Mouse (Mus musculus): Measurements from ENCODE around the gene Atrnl1.

Atrnl1 gene

DNA sequence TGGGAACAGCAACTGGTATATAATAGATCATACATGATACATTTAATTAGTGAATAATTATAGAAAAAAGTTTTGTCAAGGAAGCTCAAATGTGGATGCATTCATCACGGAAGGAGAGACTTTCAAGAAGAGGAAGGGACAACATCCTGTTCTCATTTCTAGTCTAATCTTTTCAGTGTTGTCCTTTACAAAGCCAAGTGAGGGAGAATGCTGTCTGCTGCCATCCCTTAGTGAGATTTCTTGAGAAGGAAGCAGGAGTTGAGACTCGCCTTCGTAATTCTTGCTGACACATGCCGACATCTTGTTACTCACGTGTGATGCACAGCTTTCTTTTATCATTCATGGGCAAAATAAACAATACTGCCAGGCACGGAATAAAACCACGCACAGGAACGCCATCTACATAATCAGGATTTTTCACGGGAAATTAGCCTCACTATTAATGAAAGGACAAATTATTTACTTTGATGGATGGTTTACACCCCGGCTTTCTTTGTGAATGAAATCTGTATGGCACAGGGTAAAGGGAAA is 316.2 kb downstream of the Atrnl1 start:
- DNase-seq (ENCODE audit: low spot score) = no peak

DNA sequence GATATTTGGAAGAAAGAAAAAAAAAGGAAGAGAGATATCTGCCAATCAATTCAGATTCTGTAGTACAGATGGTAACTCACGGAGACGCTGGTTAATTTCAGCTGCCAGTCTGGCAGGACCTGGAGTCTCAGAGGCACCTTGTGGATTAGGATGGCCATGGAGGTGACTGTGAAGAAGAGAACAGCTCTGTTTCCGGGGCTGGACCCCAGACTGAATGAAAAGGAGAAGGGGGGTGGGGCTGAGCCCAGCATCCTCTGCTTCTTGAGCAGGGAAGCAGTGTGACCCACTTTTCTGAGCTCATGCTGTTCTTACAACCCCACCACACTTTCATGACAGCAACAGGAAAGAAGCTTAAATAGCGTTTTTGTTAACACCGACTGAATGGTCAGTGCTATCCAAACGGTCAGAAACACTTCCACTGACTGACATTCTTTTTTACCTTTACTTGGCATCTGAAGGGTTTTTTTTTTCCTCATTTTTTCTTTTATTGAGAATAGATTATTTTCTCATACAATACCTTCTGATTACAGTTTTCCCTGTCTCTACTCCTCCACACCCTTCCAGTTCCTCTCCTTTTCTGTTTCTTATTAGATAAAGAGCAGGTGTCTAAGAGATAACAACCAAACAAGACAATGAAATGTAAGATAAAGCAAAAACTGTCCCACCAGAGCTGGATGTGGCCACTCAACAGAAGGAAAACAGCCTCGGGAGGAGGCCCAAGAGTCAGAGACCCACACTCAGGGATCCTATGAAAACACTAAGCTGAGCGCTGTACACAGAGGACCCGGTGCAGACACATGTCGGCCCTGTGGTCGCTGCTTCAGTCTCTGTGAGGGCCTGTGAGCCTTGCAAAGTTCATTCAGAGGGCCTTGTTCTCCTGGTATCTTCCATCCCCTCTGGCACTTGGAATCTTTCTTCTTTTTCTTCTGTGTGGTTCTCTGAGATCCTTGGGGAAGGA is 317.0 kb downstream of the Atrnl1 start:
- no peak for DNase-seq (ENCODE audit: low spot score)

DNA sequence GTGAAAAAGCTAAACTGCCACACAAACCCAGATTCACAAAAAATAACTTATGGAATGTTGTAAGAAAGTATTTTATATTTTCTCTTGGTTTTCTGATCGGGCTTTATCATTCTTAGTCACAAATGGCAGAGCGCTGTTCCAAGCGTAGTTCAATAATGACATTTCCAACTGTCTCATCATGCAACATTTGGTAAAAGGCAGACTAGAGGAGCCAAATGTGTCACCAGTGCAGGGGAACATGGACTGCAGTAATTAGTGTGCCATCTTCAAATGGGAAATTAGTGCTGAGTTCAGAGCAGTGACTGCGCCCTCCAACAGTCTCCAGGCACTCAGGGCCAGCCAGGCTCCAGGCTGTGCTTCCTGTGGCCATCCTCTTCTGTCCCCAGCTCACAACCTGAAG is 320.8 kb downstream of the Atrnl1 start:
- no peak for DNase-seq (ENCODE audit: low spot score)

DNA sequence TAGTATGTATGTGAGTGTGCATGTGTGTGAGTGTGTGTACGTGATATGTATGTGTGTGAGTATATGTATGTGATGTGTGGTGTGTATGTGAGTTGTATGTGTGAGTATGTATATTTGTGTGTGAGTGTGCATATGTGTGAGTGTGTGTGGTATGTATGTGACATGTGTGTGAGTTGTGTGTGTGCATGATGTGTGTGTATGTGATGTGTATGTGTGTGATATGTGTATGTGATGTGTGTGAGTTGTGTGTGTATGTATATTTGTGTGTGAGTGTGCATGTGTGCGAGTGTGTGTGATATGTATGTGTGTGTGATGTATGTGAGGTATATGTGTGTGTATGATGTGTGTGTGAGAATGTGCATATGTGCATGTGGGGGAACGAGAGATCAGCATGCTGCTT is 326.0 kb downstream of the Atrnl1 start:
- no peak for DNase-seq (ENCODE audit: low spot score)

DNA sequence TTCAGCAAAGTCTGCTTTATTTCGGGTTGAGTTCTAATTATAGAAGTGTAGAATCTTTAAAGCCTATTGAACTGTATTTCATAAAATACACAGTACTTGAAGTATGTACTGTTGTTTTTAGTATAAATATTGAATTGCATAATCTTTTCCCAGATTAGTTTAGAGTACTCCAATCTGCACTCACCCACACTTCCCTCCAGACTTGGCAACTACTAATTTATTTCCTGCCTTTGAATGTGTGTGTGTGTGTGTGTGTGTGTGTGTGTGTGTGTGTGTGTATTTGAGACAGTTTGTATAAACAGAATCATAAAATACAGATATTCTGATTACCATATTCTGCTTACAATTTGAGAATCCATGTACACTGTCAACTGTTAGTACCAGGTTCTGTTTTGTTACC is 328.3 kb downstream of the Atrnl1 start:
- no peak for DNase-seq (ENCODE audit: low spot score)

DNA sequence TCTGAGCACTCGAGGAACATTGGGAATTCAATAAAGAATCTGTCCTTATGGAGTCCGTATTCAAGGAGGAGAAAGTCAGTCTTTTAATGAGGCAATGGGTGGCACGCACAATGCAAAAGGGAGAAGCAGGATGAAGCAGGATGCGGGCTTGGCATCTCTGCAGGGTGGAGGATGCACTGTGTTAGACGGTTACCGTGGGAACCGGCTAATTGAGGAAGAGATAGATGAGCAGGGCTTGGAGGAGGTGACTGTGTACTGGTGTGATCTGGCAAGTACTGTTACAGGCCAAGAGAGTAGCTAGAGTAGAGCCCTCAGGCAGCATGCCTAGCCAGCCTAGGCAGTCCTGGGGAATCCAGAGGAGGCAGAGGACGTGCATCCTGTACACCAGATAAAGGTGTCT is 330.7 kb downstream of the Atrnl1 start:
- DNase-seq (ENCODE audit: low spot score) = no peak

DNA sequence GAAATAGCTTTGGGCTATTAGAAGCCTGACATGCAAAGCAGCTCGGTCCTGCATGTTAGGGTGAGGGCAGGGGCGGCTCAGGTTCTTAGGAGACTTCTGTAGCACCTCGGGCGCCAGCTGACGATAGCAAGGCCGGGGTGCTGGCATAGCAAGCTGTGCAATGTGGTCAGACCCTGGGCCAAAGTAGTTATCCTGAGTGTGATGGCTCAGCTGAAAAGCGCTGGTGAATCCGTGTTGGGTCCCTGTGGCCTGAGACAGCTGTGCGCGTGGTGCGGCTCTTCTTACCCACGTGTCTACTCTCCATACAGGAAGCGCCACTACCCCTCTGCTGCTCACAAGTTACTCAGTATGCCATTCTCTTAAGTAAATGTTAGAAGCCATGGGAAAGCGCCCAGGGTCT is 331.4 kb downstream of the Atrnl1 start:
- DNase-seq (ENCODE audit: low spot score) = no peak

DNA sequence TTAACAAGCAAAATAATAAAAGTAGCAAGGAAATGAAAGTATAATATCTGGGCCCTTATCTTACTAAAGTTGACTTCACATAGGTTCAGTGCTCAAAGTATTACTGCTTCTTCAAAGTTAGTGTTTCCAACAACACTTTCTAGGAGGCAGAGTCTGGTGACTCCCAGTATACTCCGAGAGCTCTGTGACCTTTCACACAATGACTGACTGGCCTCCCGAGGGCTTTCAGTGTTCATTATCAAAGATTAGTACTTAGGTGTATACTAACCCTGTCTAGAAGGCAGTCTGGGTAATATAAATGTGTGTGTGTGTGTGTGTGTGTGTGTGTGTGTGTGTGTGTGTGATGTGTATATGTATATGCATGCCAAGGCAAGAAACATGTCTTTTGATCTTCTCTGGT is 332.5 kb downstream of the Atrnl1 start:
- DNase-seq (ENCODE audit: low spot score) = no peak

DNA sequence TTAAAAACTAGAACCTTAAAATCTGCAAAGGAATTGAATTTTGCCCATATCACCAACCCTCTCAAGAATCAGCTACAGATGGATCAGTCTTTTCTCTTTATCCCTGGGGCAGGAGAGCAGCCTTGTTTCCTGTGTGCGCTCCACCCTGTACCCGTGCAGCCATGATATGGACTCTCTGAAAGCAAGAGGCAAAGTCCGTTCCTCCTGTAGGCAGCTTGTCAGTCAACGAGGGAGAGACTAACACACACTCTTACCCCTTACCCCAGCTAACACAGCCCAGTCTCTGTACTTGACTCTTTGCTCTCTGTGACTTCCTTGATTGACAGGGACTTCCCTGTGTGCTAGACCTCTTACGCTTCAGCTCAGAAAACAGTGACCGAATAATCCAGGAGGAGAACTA is 333.8 kb downstream of the Atrnl1 start:
- DNase-seq (ENCODE audit: low spot score) = no peak

DNA sequence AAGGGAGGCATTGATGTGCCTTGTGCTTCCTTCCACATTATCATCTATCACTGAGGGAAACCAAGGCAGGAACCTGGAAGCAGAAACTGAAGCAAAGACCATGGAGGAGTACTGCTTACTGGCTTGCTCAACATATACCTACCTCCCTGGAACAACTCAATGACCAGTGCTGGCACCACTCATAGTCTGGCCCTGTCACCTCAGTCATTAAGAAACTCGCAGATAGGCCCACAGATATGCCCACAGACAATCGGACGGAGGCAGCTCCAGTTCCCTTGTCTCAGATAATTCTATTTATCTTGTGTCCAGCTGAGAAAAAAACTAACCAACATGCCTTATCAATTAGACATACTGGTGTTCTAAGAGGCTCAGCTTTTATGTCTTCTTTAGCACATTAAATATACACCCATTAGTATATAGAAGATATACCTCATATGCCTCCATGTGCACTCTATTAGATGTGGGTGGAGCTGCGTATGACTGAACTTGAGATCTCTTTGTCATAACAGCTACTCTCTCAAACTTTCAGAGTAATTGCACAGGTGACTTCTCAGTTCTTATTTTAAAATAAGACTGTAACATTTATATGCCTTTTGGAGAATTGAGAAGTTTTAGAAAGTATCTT is 334.9 kb downstream of the Atrnl1 start:
- DNase-seq (ENCODE audit: low spot score) = no peak

DNA sequence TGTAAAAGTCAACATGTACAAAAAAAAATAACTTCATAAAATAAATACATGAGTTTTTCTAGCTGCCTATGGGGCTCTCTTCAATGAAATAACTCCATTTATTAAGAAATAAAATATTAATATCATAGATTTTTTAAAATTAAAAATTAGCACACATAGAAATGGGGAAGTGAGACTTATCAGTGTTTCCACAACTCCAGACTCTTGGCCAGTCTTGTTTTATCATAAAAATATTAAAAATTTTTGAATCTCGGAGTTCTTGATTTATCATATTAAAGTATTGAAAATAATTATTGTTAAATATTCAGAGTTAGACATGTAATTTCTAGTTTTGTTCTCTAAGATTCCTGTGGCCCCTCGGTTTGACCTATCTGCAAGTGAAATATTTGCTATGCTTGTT is 337.7 kb downstream of the Atrnl1 start:
- no peak for DNase-seq (ENCODE audit: low spot score)

DNA sequence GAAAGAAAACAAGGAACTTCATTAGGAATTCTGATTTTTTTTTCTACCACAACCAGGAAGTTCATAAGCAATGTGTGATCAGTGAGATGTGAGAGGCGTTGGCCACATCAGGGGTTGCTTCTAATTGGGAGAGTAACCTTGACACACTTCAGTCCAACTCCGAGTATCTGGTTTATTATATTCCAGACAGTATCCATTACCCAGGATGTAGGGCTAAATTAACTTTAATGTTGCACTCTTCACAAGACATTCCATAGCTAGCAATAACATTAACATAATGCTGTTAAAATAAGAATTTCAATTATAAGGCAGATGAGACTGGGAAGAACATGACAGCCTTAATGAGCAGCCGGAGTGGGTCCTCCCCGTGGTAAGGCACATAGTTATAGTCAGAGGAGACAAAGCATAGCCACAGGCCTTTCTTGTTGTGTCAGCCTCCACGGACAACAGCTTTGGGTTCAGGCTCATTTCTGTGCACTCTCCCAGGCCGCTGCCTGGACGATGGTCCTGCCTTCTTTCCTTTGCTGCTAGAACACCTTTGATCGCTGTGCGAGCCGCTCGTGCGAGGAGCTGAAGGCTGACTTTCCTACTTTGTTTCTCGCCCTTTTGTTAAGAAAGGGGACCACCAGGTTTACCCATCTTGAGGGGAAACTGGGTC is 338.6 kb downstream of the Atrnl1 start:
- DNase-seq (ENCODE audit: low spot score) = no peak

DNA sequence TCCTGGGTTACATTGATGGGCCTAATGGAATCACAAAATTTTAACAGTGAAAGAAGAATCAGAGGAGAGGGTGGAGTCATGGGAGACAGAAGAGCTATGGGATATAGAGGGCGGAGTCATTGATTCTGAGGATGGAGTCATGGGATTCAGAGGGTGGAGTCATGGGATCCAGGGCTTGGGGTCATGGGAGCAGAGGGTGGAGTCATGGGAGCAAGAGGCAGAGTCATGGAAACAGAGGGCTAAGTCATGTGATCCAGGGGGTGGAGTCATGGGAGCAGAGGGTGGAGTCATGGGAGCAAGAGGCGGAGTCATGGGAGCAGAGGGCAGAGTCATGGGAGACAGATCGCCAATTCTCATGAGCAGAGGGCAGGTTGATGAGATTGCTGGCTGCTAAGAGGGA is 343.3 kb downstream of the Atrnl1 start:
- no peak for DNase-seq (ENCODE audit: low spot score)

DNA sequence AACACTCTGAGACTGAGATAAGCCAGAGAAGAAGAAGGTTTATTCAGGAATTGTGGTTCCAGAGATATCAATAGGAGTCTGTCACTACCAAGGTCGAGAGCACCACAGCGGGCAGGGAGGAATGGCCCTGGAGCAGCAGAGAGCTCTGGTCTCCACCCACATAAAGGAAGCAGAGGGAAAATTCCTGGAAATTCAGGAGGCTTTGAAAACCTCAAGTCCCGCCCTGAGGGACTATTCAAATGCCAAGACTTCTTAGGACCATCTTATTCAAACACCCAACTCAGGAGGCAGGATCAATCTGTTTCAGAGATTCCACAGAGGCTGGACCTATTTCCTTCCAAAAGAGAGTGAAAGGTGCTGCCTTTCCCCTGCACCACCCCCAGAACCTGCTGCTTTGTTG is 345.6 kb downstream of the Atrnl1 start:
- no peak for DNase-seq (ENCODE audit: low spot score)

DNA sequence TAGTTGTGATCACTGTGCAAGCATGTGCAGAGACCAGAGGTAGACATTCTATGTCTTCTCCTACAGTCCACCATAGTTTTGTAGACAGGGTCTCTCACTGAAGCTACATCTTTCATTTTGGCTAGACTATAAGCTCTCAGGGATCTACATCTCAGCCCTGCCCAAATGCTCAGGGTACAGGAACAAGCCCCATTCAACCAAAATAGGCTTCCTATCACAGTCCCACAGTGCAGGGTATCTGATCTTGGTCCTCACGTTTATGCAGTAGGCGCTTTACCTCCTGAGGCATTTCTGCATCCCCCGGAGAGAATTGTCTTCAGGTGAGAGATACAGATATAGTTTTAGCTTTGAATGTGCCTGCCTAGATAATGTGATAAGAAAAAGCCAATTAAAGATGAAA is 346.5 kb downstream of the Atrnl1 start:
- no peak for DNase-seq (ENCODE audit: low spot score)

DNA sequence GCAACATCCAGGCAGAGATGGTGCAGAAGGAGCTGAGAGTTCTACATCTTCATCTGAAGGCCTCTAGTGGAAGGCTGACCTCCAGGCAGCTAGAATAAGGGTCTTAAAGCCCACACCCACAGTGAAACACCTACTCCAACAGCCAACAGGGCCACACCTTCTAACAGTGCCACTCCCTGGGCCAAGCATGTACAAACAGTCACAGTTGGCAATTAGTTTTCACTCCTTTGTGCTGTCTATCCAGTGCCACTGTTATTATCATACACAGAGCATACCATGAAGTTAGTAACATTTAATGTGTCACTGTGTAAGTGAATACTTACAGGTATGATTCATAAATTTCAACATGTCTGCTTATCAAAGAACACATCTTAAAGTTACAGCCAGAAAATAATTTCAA is 347.3 kb downstream of the Atrnl1 start:
- DNase-seq (ENCODE audit: low spot score) = no peak

DNA sequence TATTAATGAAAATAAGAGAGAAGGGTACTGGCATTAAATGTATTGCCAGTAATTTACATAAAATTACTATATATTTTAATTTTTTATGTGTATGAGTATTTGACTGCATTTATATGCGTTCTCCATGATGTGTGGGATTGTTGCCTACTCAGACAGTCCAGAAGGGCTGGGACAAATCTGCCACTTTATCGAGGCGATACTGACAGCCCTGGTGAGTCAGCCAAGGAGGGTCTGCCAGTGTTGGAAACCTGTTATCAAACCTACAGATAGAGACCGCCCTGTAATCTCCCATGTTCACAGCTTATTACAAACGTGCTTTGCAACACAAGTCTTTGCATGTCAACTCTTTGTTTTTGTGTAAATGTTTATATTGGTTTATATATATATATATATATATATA is 347.9 kb downstream of the Atrnl1 start:
- no peak for DNase-seq (ENCODE audit: low spot score)

DNA sequence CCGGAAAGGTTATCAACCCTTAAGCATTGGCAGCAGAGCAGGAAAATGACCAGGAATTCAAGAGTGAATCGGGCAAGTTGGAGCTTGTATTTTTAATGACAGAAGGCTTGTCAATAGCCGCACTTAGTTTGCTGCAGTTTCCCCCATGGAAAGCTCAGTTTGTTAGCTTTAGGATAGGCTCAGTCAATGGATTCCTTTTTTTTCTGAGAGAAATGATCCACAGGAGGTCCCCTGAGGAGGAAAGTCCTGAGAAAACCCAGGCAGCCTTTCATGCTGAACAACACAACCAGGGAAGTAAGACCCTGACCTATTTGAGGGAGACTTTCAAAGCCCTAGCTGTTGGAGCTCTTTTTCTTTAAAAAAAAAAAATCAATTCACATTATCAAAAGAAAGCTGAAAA is 350.5 kb downstream of the Atrnl1 start:
- no peak for DNase-seq (ENCODE audit: low spot score)

DNA sequence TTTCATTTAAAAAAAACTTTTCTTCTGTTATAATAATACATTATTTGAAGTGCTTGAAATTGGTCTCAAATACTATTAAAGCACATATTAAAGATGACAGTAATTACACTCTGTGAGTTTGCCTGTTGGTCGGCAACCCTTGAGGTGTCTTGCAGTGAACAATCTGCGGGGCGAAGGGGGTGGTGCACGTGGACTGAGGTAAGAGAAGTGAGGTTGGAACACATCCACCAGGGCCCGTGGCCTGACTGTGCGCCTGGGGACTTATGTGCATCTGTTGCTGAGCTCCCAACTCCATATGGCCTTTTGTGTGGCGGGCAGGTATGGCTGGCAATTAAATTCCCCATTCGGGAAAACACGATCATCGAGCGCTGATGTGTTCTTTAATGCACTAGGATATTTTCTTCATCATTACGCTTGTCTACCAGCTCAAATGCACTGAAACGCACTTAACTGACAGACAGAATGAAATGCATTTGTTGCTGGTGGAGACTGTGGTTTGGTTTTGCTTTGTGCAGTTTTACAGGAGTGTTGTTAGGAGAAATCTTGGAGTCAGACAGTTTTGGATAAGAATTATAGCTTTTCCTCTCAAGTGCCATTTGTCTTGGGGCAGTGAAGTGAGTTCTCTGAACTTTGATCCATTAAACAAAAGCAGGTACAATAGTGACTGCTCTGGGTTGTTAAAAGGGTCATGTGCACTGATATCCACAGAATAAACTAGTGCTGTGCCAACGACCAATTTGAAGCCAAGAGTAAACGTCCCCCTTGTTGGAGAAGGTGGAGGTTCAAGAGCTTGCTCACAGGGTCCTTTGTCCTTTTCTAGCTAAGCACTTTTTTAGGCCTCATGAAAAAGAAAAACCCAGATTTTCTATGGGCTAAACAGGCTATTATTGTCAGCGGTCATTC is 351.2 kb downstream of the Atrnl1 start:
- DNase-seq (ENCODE audit: low spot score) = no peak

DNA sequence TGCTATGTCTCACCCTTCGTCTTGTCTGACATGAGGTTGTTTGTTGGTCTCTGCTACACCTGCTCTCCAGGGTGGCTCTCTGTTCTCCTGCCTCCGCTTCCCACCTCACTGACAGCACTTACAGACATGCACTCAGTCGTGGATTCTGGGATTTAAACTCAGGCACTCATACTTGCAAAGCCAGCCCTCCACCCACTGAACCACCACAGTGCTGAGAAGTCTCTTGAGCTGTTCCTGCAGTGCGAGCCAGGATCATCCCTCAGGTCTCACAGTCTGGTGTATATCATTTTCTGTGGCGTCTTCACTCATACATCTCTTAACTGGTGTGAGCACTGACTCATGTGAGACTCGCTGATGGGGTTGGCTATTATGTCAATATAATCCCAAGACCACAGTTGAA is 353.0 kb downstream of the Atrnl1 start:
- no peak for DNase-seq (ENCODE audit: low spot score)

DNA sequence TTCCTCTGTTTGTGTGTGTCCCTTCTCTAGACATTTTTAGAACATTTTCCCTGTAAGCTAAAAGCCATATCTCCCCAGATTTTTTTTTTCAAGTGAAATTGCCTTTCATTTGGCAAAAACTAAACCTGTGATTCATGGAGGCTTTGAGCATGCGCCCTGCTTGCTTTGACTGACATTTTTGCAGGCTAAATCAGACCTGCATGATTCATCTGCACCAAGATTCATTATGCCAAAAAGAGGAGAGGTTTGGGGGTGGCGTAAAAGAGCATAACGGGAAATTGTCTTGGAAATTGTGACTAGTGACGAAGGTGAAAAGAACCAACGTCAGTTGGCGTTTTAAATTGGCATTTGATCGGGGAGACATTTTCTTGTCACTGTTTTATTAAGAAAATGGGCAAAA is 358.9 kb downstream of the Atrnl1 start:
- DNase-seq (ENCODE audit: low spot score) = no peak

DNA sequence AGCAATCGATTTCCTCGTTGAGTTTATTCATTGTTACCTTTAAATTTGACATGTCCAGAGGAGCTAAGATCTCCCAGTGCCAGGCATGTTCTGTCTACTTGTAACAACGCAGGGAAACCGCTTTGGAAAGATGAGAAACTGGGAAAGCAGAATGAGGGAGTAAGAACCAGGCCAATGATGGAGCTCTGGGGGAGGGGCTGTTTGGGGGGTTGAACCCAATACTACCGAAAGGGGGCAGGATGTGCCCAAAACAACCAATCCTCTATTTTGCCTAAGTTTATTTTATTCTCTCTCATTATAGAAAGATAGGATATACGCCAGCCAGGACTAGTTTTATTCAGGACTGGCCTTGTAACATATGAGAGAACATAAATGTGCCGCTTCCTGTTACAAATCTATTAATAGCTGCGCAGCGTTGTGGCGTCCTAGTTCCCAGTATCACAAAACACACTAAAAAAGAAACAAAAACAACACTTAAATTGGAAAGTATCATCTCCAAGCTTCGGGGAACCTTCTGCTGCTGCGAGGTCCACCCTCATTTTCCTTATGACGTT is 359.6 kb downstream of the Atrnl1 start:
- DNase-seq (ENCODE audit: low spot score) = no peak

Measured in ovary, adult 18-20 months (tissue).